Mouse (Mus musculus) liver, embryonic 15.5 days (tissue): ENCODE measurements around the gene Rabgap1l. TPM values are rescaled to one million over a fixed set of nuclear protein-coding genes. Genes with fewer than 3 reads are reported as not detected.

ENCODE experiments used
- ATAC-seq: fragments of 200-750 bp; cut with Nextera tagmentation; 2 replicates; pipeline ENCODE4 v1.8.0; 2017; ENCODE audit warnings: moderate number of reproducible peaks, mild to moderate bottlenecking, moderate library complexity; ENCODE audit not compliant: insufficient read depth
- H3K27ac ChIP-seq: fragments of 300-500 bp; sonication (generic); replicated peaks from 2 replicates; pipeline ENCODE4 v1.5.1; 2015; ENCODE audit warnings: mild to moderate bottlenecking, inconsistent platforms
- H3K27me3 ChIP-seq: fragments of 300-500 bp; sonication (generic); 2 replicates; pipeline ENCODE4 v1.6.1; 2015; ENCODE audit warnings: mild to moderate bottlenecking, inconsistent platforms
- H3K36me3 ChIP-seq: fragments of 300-500 bp; sonication (generic); replicated peaks from 2 replicates; pipeline ENCODE4 v1.6.1; 2015; ENCODE audit warnings: moderate library complexity, mild to moderate bottlenecking, inconsistent platforms
- H3K4me1 ChIP-seq: fragments of 300-500 bp; sonication (generic); replicated peaks from 2 replicates; pipeline ENCODE4 v1.6.1; 2015; ENCODE audit warnings: inconsistent platforms
- H3K4me2 ChIP-seq: fragments of 300-500 bp; sonication (generic); 2 replicates; pipeline ENCODE4 v1.6.1; 2015; ENCODE audit warnings: moderate library complexity, mild to moderate bottlenecking, inconsistent platforms
- H3K4me3 ChIP-seq: fragments of 300-500 bp; sonication (generic); replicated peaks from 2 replicates; pipeline ENCODE4 v1.5.1; 2015; ENCODE audit warnings: mild to moderate bottlenecking, inconsistent platforms
- H3K9ac ChIP-seq: fragments of 300-500 bp; sonication (generic); 2 replicates; pipeline ENCODE4 v1.6.1; 2015; ENCODE audit warnings: moderate library complexity, mild to moderate bottlenecking, inconsistent platforms
- H3K9me3 ChIP-seq: fragments of 300-500 bp; sonication (generic); replicated peaks from 2 replicates; pipeline ENCODE4 v1.6.1; 2016; ENCODE audit warnings: inconsistent platforms
- WGBS: fragments of 180-500 bp; shearing (Covaris S2); methylation state at CpG from one replicate; pipeline ENCODE4 v1.1.7; 2015; ENCODE audit warnings: mixed read lengths; ENCODE audit not compliant: insufficient replicate concordance; 5-methylcytosine and 5-hydroxymethylcytosine counted together
- polyA plus RNA-seq: library from polyadenylated mRNA; unstranded; fragments of >200 nt; fragmentation: Nextera tagmentation; extraction: Ambion mirVana; gene quantifications from 2 replicates; pipeline ENCODE4 v1.2.1, GENCODE M21; 2015

The Rabgap1l gene
- polyA plus RNA-seq, 1 experiment from 2014 or later, result 26.7 TPM

DNA sequence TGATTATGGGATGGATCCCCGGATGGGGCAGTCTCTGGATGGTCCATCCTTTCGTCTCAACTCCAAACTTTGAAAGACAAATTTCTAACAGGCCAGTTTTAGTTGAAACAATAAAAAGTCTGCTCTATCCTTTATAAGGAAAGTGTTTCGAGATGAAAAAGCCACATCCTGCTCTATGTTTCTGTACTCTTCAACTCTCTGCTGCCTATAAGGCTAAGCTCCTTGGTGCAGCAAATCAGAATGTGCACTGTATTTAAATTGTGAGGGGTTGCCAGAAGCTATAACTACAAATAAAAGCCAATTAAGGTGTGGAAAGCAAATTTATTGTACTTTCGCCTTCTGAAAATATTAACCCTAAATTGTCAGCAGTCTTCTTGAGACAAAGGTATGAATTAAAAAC, 198.9 kb downstream of the Rabgap1l start:
- no peaks in the 10 kb centered on the region for H3K9me3 ChIP-seq
- no peak overlapping the region for H3K9ac ChIP-seq
- 72% methylated on average over 4 of the region's 4 CpGs for WGBS
- H3K36me3 ChIP-seq, result no peaks in the 10 kb centered on the region
- no peaks in the 10 kb centered on the region for H3K27me3 ChIP-seq
- no peak overlapping the region for H3K27ac ChIP-seq
- ATAC-seq, result no peak
- no peak overlapping the region for H3K4me3 ChIP-seq
- H3K4me1 ChIP-seq, result no peaks in the 10 kb centered on the region
- no peak overlapping the region for H3K4me2 ChIP-seq

DNA sequence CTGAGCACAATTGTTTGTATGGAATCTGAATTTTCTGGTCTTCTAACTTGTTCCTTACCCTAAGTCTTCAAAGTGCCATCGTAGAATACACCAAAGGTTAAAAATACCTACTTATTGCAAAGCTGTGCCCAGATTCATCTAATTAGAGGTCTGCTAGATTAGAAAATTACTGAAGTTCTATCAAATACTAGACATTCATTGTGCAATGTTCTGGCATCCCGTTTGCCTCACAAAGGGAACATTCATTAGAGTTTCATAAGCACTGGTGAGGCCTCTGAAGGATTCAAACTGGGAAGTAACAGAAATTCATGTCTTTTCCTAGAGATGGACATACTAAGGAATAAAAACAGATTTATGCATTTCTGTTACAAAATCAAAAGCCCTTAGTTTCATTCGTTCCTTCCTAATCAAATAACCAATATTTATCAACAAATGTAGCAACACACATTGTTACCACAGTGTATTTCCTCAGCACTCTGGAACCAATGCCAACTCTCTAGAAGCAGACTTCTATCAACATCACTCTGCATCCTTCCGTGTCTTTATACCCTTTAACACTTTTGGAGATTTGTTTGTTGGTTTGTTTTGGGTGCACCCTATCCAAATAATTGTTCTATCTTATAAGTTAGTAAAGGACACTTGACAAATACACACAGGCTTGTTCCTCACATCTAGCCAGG, 204.0 kb downstream of the Rabgap1l start:
- Histone ChIP-seq H3K4me2 (no peak overlapping the region), H3K9ac (no peak overlapping the region), H3K36me3 (no peaks in the 10 kb centered on the region), H3K4me3 (no peak overlapping the region), H3K4me1 (no peaks in the 10 kb centered on the region), H3K27me3 (no peaks in the 10 kb centered on the region), H3K9me3 (no peaks in the 10 kb centered on the region), H3K27ac (no peak overlapping the region)
- no peak for ATAC-seq
- WGBS, result 66% methylated on average over 4 of the region's 4 CpGs

DNA sequence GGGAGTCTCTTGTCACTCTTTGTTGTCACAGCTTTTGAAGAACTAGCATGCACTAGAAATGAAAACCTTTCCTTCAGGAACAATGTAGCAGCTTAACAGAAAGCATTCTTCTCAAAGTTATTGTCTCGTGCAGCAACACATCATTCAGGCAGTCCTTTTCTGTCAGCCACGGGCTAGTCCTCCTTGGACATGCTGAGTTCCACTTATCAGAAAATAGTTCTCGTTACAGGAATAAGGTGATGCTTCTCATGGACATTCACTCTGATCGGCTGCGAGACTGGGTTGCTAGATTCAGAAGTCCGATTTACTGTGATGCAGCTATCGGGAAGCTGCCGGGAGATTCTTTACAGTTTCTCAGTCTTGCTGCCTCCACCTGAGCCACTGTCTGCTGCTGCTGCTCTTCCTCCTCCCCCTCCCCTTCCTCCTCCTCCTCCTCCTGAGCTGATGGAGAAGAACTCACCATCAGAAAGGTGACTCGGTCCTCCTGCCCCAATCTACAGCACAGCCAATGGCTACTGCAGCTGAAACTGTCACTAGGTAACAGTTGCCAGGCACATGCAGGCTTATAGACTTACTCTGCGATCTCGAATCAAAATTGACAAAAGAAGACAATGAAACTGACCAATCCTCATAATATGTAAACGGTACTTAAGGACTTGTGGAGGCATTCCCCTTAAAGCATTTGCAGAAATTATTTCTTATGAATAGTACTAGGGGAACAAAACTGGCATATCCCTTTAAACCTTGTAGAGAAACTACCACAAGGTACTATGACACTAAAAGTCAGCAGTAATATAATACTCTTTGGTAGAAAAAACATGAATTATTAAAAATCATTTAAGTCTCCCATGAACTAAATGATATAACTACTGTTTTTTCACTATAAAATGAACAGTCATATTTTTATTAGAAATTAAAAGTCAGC, 213.4 kb downstream of the Rabgap1l start:
- Histone ChIP-seq H3K4me2 (no peak overlapping the region), H3K27ac (no peak overlapping the region), H3K36me3 (no peaks in the 10 kb centered on the region), H3K4me1 (no peaks in the 10 kb centered on the region), H3K4me3 (no peak overlapping the region), H3K27me3 (no peaks in the 10 kb centered on the region), H3K9ac (no peak overlapping the region), H3K9me3 (no peaks in the 10 kb centered on the region)
- WGBS, result 71% methylated on average over 12 of the region's 12 CpGs
- ATAC-seq, result no peak

DNA sequence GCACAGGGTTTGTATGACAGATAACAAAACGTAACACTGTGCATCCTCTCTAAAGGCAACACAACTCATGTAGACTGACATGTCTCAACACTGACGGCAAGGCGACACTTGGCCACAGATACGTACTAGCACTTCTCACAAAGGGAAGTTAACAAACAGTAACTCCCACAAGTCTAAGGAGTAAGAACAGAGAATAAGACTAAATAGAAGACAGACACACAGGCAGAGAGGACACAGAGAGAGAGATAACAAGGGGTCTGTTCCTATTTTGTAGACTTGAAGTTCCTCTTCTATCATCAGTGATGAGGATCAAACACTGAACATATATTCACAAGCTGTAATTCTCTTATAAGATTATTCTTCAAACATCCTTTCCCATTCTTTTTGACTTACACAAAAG, 216.9 kb downstream of the Rabgap1l start:
- no peak overlapping the region for H3K27ac ChIP-seq
- no peaks in the 10 kb centered on the region for H3K36me3 ChIP-seq
- ATAC-seq, result no peak
- no peaks in the 10 kb centered on the region for H3K9me3 ChIP-seq
- H3K27me3 ChIP-seq, result no peaks in the 10 kb centered on the region
- WGBS, result 54% methylated on average over 4 of the region's 4 CpGs
- no peak overlapping the region for H3K4me3 ChIP-seq
- H3K4me2 ChIP-seq, result no peak overlapping the region
- no peak overlapping the region for H3K9ac ChIP-seq
- H3K4me1 ChIP-seq, result no peaks in the 10 kb centered on the region

DNA sequence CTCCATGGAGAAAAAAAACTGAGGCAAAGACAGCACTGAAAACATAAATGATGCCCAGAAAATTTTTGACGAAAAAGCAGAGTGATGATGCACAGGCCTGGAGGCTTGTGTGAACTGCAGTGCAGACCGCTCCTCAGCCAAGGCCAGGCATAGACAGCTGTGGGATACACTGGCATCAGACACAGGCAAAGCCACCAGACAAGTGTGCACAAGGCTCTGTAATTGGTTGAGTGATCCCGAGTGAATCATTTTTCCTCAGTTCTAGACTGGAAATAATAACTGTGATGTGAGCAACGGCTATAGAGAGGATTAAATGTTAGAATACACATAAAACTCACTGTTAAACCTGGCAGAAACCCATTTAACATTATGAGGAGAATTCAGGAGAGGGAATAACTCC, 219.0 kb downstream of the Rabgap1l start:
- H3K4me1 ChIP-seq, result no peaks in the 10 kb centered on the region
- WGBS, result 66% methylated on average over 4 of the region's 4 CpGs
- no peak overlapping the region for H3K9ac ChIP-seq

DNA sequence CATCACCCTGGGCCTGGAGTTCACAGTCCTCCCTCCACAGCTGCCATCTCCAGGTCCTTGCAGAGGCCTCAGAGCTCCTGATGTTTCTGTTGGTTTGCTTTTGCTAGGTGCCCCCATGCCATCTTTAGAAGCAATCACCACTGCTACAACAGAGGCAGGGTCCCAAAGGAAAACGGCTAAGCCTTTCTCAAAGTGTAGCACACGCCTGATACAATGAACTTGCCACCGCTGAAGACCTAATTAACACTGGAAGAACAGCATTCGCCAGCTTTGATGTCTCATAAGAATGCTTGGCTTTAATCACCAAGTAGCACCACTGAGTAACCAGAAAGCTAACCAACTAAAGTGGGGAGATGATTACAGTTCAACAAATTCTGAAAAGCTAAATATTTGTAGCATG, 226.6 kb downstream of the Rabgap1l start:
- Histone ChIP-seq H3K9me3 (no peaks in the 10 kb centered on the region), H3K4me2 (no peak overlapping the region), H3K27me3 (no peaks in the 10 kb centered on the region), H3K27ac (no peak overlapping the region), H3K36me3 (no peaks in the 10 kb centered on the region), H3K4me1 (no peaks in the 10 kb centered on the region), H3K4me3 (no peak overlapping the region), H3K9ac (no peak overlapping the region)
- WGBS, result 62% methylated on average over 4 of the region's 4 CpGs
- no peak for ATAC-seq

More for the DNA sequence above, 219.0 kb downstream of the Rabgap1l start:
- H3K4me2 ChIP-seq, result no peak overlapping the region
- H3K27me3 ChIP-seq, result no peaks in the 10 kb centered on the region
- no peak overlapping the region for H3K4me3 ChIP-seq
- H3K27ac ChIP-seq, result no peak overlapping the region
- H3K36me3 ChIP-seq, result no peaks in the 10 kb centered on the region
- no peak for ATAC-seq
- H3K9me3 ChIP-seq, result no peaks in the 10 kb centered on the region

DNA sequence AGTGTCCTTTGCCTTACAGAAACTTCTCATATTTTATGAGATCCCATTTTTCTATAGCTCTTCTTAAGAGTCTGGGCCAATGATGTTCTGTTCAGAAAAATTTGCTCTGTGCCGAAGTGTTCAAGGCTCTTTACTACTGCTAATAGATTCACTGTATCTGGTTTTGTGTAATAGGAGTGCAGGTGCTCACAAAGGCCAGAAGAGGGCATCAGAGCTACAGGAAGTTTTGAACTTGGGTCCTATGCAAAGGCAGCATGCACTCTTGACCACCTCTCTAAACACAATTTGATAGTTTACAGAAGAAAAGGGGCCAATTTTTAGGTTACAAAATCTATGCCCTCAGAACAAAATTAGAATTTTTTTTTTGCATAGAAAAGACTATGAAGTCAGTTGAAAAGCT, 231.6 kb downstream of the Rabgap1l start:
- H3K4me3 ChIP-seq, result no peak overlapping the region
- no peaks in the 10 kb centered on the region for H3K4me1 ChIP-seq
- no peak for ATAC-seq
- WGBS, result 46% methylated on average over 1 of the region's 1 CpGs
- H3K27ac ChIP-seq, result no peak overlapping the region
- H3K9ac ChIP-seq, result no peak overlapping the region
- H3K4me2 ChIP-seq, result no peak overlapping the region
- no peaks in the 10 kb centered on the region for H3K36me3 ChIP-seq
- H3K9me3 ChIP-seq, result no peaks in the 10 kb centered on the region
- no peaks in the 10 kb centered on the region for H3K27me3 ChIP-seq

DNA sequence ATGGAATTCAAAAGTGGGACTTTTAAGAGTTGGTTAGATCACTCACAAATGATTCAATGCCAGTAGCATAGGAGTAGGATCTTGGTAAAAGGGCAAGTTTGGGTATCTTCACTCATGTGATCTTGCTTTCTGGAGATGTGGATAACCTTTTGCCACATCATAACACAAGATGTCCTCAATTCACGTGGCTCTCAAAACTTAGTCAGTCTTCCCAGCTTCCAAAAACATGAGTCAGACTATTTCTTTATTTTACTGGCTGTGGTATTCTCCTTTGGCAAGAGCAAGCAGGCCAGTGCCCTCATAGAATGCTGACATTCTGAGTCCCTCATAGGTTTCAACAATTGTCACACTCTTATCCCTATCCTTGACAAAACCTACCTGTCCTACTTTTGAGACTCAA, 242.4 kb downstream of the Rabgap1l start:
- WGBS, result 79% methylated on average over 1 of the region's 1 CpGs
- no peaks in the 10 kb centered on the region for H3K27me3 ChIP-seq
- peaks cover 7% of the 10 kb centered on the region for H3K4me1 ChIP-seq
- H3K4me2 ChIP-seq, result no peak overlapping the region
- H3K9me3 ChIP-seq, result no peaks in the 10 kb centered on the region
- ATAC-seq, result no peak
- no peak overlapping the region for H3K4me3 ChIP-seq
- H3K36me3 ChIP-seq, result no peaks in the 10 kb centered on the region
- no peak overlapping the region for H3K9ac ChIP-seq
- H3K27ac ChIP-seq, result no peak overlapping the region

DNA sequence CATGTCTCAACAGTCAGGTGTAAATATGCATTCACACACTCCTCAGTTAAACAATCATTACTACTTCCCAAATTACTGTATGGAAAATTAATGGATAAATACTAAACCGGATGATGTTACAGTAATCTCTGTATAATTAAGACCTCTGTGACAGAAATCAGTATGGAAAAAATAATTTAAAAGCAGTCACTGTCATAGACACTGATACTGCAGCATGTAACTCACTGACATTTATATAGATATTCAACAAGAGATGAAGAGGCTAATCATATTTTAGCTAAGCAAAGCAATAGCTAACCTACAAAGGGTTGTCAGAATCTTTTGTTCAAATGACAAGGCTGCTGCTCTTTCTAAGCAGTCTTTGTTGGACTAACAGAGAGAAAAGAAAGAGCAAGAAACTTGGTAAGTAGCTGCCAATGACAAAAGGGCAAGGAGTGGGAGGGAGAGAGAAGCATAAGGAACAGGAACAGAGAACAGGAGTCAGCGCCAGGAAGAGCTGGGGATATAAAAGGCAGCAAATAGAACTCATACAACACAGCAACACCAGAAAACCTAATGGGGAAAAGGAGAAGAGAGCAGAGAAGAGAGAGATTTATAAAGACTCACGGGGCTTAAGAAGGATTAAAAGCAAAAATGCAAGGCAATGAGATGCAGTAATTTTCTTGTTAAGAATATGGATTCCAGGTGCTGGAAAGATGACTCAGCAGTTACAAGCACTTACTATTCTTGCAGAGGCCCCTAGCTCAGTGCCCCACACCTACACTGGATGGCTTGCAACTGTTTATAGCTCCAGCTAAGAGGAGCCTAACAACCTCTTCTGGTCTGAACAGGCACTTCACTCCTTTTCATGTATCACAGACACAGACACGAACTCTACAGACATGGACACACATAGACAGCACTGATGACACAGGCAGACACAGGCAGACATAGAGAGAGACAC, 244.8 kb downstream of the Rabgap1l start:
- H3K4me3 ChIP-seq, result no peak overlapping the region
- H3K27me3 ChIP-seq, result no peaks in the 10 kb centered on the region
- no peaks in the 10 kb centered on the region for H3K36me3 ChIP-seq
- 57% methylated on average over 4 of the region's 4 CpGs for WGBS
- H3K4me1 ChIP-seq, result peaks cover 7% of the 10 kb centered on the region
- H3K9me3 ChIP-seq, result no peaks in the 10 kb centered on the region
- peak; percentile 28; the same call in 1 of the 2 replicates for ATAC-seq
- no peak overlapping the region for H3K9ac ChIP-seq
- H3K27ac ChIP-seq, result no peak overlapping the region
- H3K4me2 ChIP-seq, result no peak overlapping the region

DNA sequence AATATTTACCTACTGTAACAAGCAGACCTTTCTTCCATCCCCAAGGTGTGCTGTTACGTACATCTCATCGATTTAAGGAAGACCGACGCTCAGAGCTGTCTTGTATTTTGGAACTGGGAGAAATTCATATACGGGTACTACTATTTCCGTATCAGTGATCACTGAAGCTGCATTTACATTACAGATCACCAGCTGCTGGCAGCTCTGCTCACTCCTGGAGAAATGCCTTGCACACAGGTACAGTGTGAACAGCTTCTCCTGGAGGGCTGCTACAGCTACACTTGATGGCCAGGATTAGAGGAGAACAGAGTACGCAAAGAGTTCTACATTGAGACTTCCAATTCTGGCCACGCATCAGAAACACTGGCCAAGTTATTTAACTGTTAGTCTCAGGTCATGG, 257.4 kb downstream of the Rabgap1l start:
- 86% methylated on average over 8 of the region's 8 CpGs for WGBS
- Histone ChIP-seq H3K4me1 (no peaks in the 10 kb centered on the region), H3K36me3 (no peaks in the 10 kb centered on the region), H3K9me3 (no peaks in the 10 kb centered on the region), H3K4me2 (no peak overlapping the region), H3K27me3 (no peaks in the 10 kb centered on the region), H3K9ac (no peak overlapping the region), H3K27ac (no peak overlapping the region), H3K4me3 (no peak overlapping the region)
- ATAC-seq, result no peak
